Mouse (Mus musculus) liver, postnatal 0 days (tissue): ENCODE results near the gene Npat.

ENCODE experiments used
- CTCF ChIP-seq: sonication (generic); IDR thresholded peaks from 2 replicates; pipeline ENCODE4 v1.5.1; 2016; ENCODE audit warnings: antibody characterized with exemption, low read depth
- EP300 ChIP-seq: IDR thresholded peaks from 2 replicates; pipeline ENCODE4 v1.6.1; 2016; ENCODE audit warnings: antibody characterized with exemption, low read depth, mild to moderate bottlenecking

GRCm38 (mm10) chr9:53596971-53597600, 60.2 kb downstream of the Npat start:
- TF ChIP-seq CTCF (no peak), EP300 (no peak)
